7 mouse cellular contexts compared by ENCODE assay signal in genomic region chr2:32235886-32236759, GRCm38 (mm10). TPM values are rescaled to one million over a fixed set of nuclear protein-coding genes. Genes with fewer than 3 reads are reported as not detected.
DNase-seq lines count a peak whose midpoint lies in the region; ATAC-seq and TF ChIP-seq lines count a peak whose summit lies in the region.

TSS of gene Pomt1 (plus strand) at chr2:32236590.

- H3K9me3 ChIP-seq in embryonic facial prominence, embryonic 12.5 days = no peaks in the 10 kb centered on the region
- no peaks in the 10 kb centered on the region for H3K9me3 ChIP-seq in limb, embryonic 12.5 days
- H3K9me3 ChIP-seq in midbrain, embryonic 15.5 days = no peaks in the 10 kb centered on the region

- peaks cover 44% of the 10 kb centered on the region for H3K36me3 ChIP-seq in embryonic facial prominence, embryonic 12.5 days
- H3K36me3 ChIP-seq in kidney, adult 2 months (ENCODE audit: control insufficient read depth, insufficient read depth, low read length) = peaks cover 2% of the 10 kb centered on the region; the same call in 1 of the 2 replicates
- H3K36me3 ChIP-seq in limb, embryonic 12.5 days = peaks cover 50% of the 10 kb centered on the region
- H3K36me3 ChIP-seq in midbrain, embryonic 15.5 days (replicated peaks) = peaks cover 24% of the 10 kb centered on the region
- peaks cover 12% of the 10 kb centered on the region for H3K36me3 ChIP-seq in spleen, adult 2 months (ENCODE audit: control insufficient read depth, insufficient read depth, low read length)

- peak within 1 kb of the TSS; percentile 62 for H3K4me3 ChIP-seq in embryonic facial prominence, embryonic 12.5 days
- peak within 1 kb of the TSS; percentile 57 for H3K4me3 ChIP-seq in kidney, adult 2 months (ENCODE audit: insufficient read depth, low read depth, low read length)
- peak within 1 kb of the TSS; percentile 65 for H3K4me3 ChIP-seq in limb, embryonic 12.5 days (replicated peaks)
- H3K4me3 ChIP-seq in midbrain, embryonic 15.5 days = peak within 1 kb of the TSS; percentile 80
- H3K4me3 ChIP-seq in spleen, adult 2 months (ENCODE audit: extremely low read depth, insufficient read depth, insufficient read length) = peak within 1 kb of the TSS; percentile 78

- peak; percentile 87 for ATAC-seq in embryonic facial prominence, embryonic 12.5 days (ENCODE audit: insufficient number of reproducible peaks, insufficient read depth, low FRiP score, low TSS enrichment)
- peak; percentile 84 for ATAC-seq in limb, embryonic 12.5 days (ENCODE audit: insufficient number of reproducible peaks, insufficient read depth, low FRiP score, low TSS enrichment, low read depth)
- ATAC-seq in midbrain, embryonic 15.5 days (replicated peaks) = peak; percentile 94

- no peaks in the 10 kb centered on the region for H3K27me3 ChIP-seq in embryonic facial prominence, embryonic 12.5 days
- no peaks in the 10 kb centered on the region for H3K27me3 ChIP-seq in kidney, adult 2 months (replicated peaks; ENCODE audit: control insufficient read depth, insufficient read depth, low read length)
- no peaks in the 10 kb centered on the region for H3K27me3 ChIP-seq in limb, embryonic 12.5 days
- H3K27me3 ChIP-seq in midbrain, embryonic 15.5 days (replicated peaks) = no peaks in the 10 kb centered on the region
- H3K27me3 ChIP-seq in spleen, adult 2 months (ENCODE audit: control insufficient read depth, insufficient read depth, low read length) = no peaks in the 10 kb centered on the region

- under 1% methylated on average over 54 of the region's 54 CpGs for WGBS in embryonic facial prominence, embryonic 12.5 days
- under 1% methylated on average over 54 of the region's 54 CpGs for WGBS in kidney, adult 2 months
- WGBS in limb, embryonic 12.5 days = under 1% methylated on average over 54 of the region's 54 CpGs
- under 1% methylated on average over 54 of the region's 54 CpGs for WGBS in midbrain, embryonic 15.5 days
- under 1% methylated on average over 54 of the region's 54 CpGs for WGBS in spleen, adult 2 months

- peaks cover 20% of the 10 kb centered on the region for H3K4me1 ChIP-seq in embryonic facial prominence, embryonic 12.5 days
- H3K4me1 ChIP-seq in kidney, adult 2 months (ENCODE audit: control insufficient read depth, insufficient read depth, low read length) = no peaks in the 10 kb centered on the region; the same call in 1 of the 2 replicates
- H3K4me1 ChIP-seq in limb, embryonic 12.5 days (replicated peaks) = peaks cover 17% of the 10 kb centered on the region
- H3K4me1 ChIP-seq in midbrain, embryonic 15.5 days = peaks cover 25% of the 10 kb centered on the region
- peaks cover 3% of the 10 kb centered on the region; the same call in 1 of the 2 replicates for H3K4me1 ChIP-seq in spleen, adult 2 months (ENCODE audit: control insufficient read depth, insufficient read depth, insufficient read length)

- peak; percentile 38 for TF ChIP-seq POLR2A in kidney, adult 2 months (IDR thresholded peaks at IDR 0.05; ENCODE audit: low read depth, low read length)
- TF ChIP-seq POLR2A in spleen, adult 2 months (IDR thresholded peaks at IDR 0.05; ENCODE audit: low read depth, low read length) = peak; percentile 34

- H3K4me2 ChIP-seq in embryonic facial prominence, embryonic 12.5 days (replicated peaks) = peak within 1 kb of the TSS; percentile 86
- H3K4me2 ChIP-seq in limb, embryonic 12.5 days = peak within 1 kb of the TSS; percentile 79
- peak within 1 kb of the TSS; percentile 85 for H3K4me2 ChIP-seq in midbrain, embryonic 15.5 days

- peak within 1 kb of the TSS; percentile 93 for H3K27ac ChIP-seq in embryonic facial prominence, embryonic 12.5 days
- peak within 1 kb of the TSS; percentile 41 for H3K27ac ChIP-seq in kidney, adult 2 months (ENCODE audit: insufficient read depth, low read depth, low read length)
- peak within 1 kb of the TSS; percentile 91 for H3K27ac ChIP-seq in limb, embryonic 12.5 days
- peak within 1 kb of the TSS; percentile 84 for H3K27ac ChIP-seq in midbrain, embryonic 15.5 days
- H3K27ac ChIP-seq in spleen, adult 2 months (ENCODE audit: insufficient read depth, low read length) = peak within 1 kb of the TSS; percentile 72

- DNase-seq in adrenal gland, postnatal 25 days = peak; percentile 89
- peak; percentile 92 to 93 for DNase-seq in heart, adult 18-20 months
- DNase-seq in kidney, adult 2 months = peak; percentile 96
- peak; percentile 85 to 86 for DNase-seq in spleen, adult 2 months (ENCODE audit: low read depth in 1 of 2, low spot score in 2 of 2)

- no peak for TF ChIP-seq CTCF in kidney, adult 2 months (conservative IDR thresholded peaks at IDR 0.05; ENCODE audit: insufficient read depth, insufficient read length, low read depth, low read length)
- TF ChIP-seq CTCF in spleen, adult 2 months (IDR thresholded peaks at IDR 0.05; ENCODE audit: extremely low read depth, insufficient read depth, insufficient read length, insufficient replicate concordance) = no peak

- H3K9ac ChIP-seq in embryonic facial prominence, embryonic 12.5 days = peak within 1 kb of the TSS; percentile 61
- peak within 1 kb of the TSS; percentile 76 for H3K9ac ChIP-seq in limb, embryonic 12.5 days (replicated peaks)
- H3K9ac ChIP-seq in midbrain, embryonic 15.5 days = peak within 1 kb of the TSS; percentile 70

RNA-seq across cellular contexts. Expression of gene Pomt1, which starts in this region (rescaled TPM):
- total RNA-seq in adrenal gland, postnatal 25 days (2021) = 47.0 and 54.2 TPM in 2 replicates
- 30.2 and 32.1 TPM in 2 replicates for polyA plus RNA-seq in embryonic facial prominence, embryonic 12.5 days (2016; fragmentation: Nextera tagmentation; extraction: Ambion mirVana)
- 10 to 100 TPM; 13.7 to 17.8 TPM for total RNA-seq in heart, adult 18-20 months (2021)
- 30.2 and 37.2 TPM in 2 replicates for polyA plus RNA-seq in kidney, adult 2 months (2012; rRNA removed)
- polyA plus RNA-seq in limb, embryonic 12.5 days (2016; fragmentation: Nextera tagmentation; extraction: Ambion mirVana) = 26.8 and 29.4 TPM in 2 replicates
- polyA plus RNA-seq in midbrain, embryonic 15.5 days (2015; fragmentation: Nextera tagmentation; extraction: Ambion mirVana) = 32.8 and 37.7 TPM in 2 replicates
- polyA plus RNA-seq in spleen, adult 2 months (2012; rRNA removed) = 13.7 and 15.7 TPM in 2 replicates

Comparison
In these comparisons a context has a peak if more than half of its experiments do, and no peak if none do; other contexts are left out.
1. Peak in every context shown above with its lines: DNase-seq, ATAC-seq, H3K4me3 ChIP-seq and H3K27ac ChIP-seq.
2. H3K27ac ChIP-seq: peak in every context shown above with its lines; median percentile 93 in embryonic facial prominence, embryonic 12.5 days; 91 in limb, embryonic 12.5 days; 84 in midbrain, embryonic 15.5 days; 72 in spleen, adult 2 months; 41 in kidney, adult 2 months.